Mouse (Mus musculus): ENCODE data around the gene Cyp1b1. TPM values are rescaled to one million over a fixed set of nuclear protein-coding genes. Genes with fewer than 3 reads are reported as not detected.
A peak's percentile ranks its signal among the peaks of the same experiment; 100 is the strongest.

Cyp1b1 gene
- polyA plus RNA-seq, 1 experiment = 5.4 TPM

DNA sequence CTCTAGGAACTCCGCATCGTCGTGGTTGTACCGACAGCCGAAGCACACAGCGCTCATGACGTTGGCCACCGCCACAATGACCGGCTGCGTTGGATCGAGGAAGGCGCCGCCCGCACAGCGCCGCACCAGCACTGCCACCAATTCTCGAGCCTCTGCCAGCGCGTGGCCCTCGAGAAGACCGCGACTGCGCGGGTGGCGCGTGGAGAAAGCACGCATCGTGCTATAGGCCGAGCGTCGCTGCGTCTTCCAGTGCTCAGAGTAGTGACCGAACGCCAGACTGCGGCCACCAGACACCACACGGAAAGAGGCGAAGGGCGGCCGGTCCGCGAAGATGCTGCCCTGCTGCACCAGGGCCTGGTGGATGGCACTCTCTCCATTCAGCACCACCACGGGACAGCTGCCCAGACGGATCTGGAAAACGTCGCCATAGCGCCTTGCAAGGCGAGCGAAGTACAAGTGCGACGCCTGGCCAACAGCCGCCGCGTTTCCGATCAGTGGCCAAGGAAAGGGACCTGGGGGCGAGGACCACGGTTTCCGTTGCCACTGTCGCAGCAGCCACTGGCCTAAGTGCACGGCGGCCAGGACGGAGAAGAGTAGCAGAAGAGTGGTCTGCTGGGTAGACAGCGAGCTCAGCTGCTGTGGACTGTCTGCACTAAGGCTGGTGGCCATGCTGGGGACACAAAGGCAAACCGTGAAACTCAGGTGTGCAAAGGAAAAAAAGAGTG is 1.1 kb downstream of the Cyp1b1 start:
- Histone ChIP-seq H3K27ac (ENCODE audit: insufficient read depth, low read depth, low read length) (peak overlapping the region; percentile 17), H3K4me3 (ENCODE audit: low read depth, low read length) (peak overlapping the region; percentile 58), H3K27me3 (ENCODE audit: control insufficient read depth, insufficient read depth, low read length) (peaks cover 35% of the 10 kb centered on the region; the same call in 1 of the 2 replicates), H3K4me1 (ENCODE audit: control insufficient read depth, insufficient read depth, insufficient read length, low read length) (peaks cover 18% of the 10 kb centered on the region), H3K36me3 (ENCODE audit: control insufficient read depth, insufficient read depth, low read length) (no peaks in the 10 kb centered on the region)
- 2% methylated on average over 63 of the region's 63 CpGs for WGBS
- no peak for TF ChIP-seq CTCF (IDR thresholded peaks at IDR 0.05; ENCODE audit: extremely low read depth, insufficient read length, insufficient replicate concordance, low read depth, low read length)

DNA sequence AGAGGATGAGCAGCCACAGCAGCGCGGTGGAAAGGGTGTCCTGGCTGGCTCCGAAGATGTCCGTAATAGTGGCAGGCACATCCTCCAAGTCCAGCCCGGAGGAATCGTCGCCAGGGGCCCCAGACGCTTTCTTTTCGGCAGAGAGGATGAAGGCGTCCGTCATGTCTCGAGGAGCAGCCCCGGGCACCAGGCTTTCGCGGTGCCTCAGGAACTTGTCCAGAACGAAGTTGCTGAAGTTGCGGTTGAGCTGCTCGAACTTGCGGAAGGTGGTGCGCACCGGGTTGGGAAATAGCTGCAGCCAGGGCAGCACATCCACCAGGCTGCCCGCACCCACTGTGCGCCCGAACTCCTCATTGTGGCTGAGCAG is 1.6 kb downstream of the Cyp1b1 start:
- TF ChIP-seq POLR2A (IDR thresholded peaks at IDR 0.05; ENCODE audit: low read depth, low read length) (no peak), CTCF (IDR thresholded peaks at IDR 0.05; ENCODE audit: extremely low read depth, insufficient read length, insufficient replicate concordance, low read depth, low read length) (no peak)
- H3K4me3 ChIP-seq (ENCODE audit: low read depth, low read length) = peak overlapping the region; percentile 58
- peaks cover 35% of the 10 kb centered on the region; the same call in 1 of the 2 replicates for H3K27me3 ChIP-seq (ENCODE audit: control insufficient read depth, insufficient read depth, low read length)
- H3K36me3 ChIP-seq (ENCODE audit: control insufficient read depth, insufficient read depth, low read length) = no peaks in the 10 kb centered on the region
- 2% methylated on average over 24 of the region's 24 CpGs for WGBS
- peaks cover 18% of the 10 kb centered on the region for H3K4me1 ChIP-seq (ENCODE audit: control insufficient read depth, insufficient read depth, insufficient read length, low read length)
- H3K27ac ChIP-seq (ENCODE audit: insufficient read depth, low read depth, low read length) = no peak overlapping the region; the same call in 1 of the 2 replicates

DNA sequence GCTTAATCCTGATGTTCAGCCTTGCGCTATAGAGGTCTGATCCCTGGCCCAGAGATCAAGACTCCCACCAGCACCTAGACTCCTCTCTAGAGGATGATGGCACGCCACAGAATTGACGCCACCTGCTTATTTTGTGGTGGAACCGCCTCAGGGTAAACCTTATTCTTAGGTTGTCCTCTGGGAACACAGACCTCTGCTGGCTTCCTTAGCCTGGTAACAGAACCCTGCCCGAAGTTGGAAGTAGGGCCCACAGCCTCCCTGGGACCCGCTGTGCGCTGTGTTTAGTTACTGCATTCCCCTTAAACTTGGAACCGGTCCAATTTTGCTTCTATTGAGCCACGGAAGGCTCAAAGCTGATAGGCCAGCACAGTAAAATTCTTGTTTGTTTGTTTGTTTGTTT is 2.3 kb downstream of the Cyp1b1 start:
- peaks cover 35% of the 10 kb centered on the region; the same call in 1 of the 2 replicates for H3K27me3 ChIP-seq (ENCODE audit: control insufficient read depth, insufficient read depth, low read length)
- no peak overlapping the region for H3K27ac ChIP-seq (ENCODE audit: insufficient read depth, low read depth, low read length)
- TF ChIP-seq CTCF (IDR thresholded peaks at IDR 0.05; ENCODE audit: extremely low read depth, insufficient read length, insufficient replicate concordance, low read depth, low read length) (no peak), POLR2A (IDR thresholded peaks at IDR 0.05; ENCODE audit: low read depth, low read length) (no peak)
- peak overlapping the region; percentile 18 for H3K4me3 ChIP-seq (ENCODE audit: low read depth, low read length)
- H3K36me3 ChIP-seq (ENCODE audit: control insufficient read depth, insufficient read depth, low read length) = no peaks in the 10 kb centered on the region
- H3K4me1 ChIP-seq (ENCODE audit: control insufficient read depth, insufficient read depth, insufficient read length, low read length) = peaks cover 18% of the 10 kb centered on the region
- 22% methylated on average over 9 of the region's 9 CpGs for whole genome bisulfite sequencing

DNA sequence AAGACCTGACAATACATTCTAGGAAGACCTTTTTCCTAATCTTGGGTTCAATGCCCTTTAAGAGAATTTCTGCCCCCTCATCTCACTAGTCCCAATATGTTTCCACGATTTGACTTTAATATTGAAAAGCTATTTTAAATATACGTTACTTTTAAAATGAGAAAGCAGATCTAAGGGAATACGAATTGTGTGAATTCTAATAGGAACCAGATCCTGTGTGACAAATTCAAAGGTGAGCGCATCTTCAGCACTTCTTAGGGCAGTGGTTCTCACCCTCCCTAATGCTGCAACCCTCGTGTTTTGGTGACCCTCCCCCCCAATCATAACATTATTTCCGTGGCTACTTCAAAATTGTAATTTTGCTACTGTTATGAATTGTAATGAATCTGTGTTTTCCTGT is 2.9 kb downstream of the Cyp1b1 start:
- Histone ChIP-seq H3K4me1 (ENCODE audit: control insufficient read depth, insufficient read depth, insufficient read length, low read length) (peaks cover 18% of the 10 kb centered on the region), H3K4me3 (ENCODE audit: low read depth, low read length) (no peak overlapping the region), H3K36me3 (ENCODE audit: control insufficient read depth, insufficient read depth, low read length) (no peaks in the 10 kb centered on the region), H3K27me3 (ENCODE audit: control insufficient read depth, insufficient read depth, low read length) (peaks cover 35% of the 10 kb centered on the region; the same call in 1 of the 2 replicates), H3K27ac (ENCODE audit: insufficient read depth, low read depth, low read length) (no peak overlapping the region)
- TF ChIP-seq CTCF (IDR thresholded peaks at IDR 0.05; ENCODE audit: extremely low read depth, insufficient read length, insufficient replicate concordance, low read depth, low read length) = no peak
- TF ChIP-seq POLR2A (IDR thresholded peaks at IDR 0.05; ENCODE audit: low read depth, low read length) = no peak
- 32% methylated on average over 6 of the region's 6 CpGs for WGBS

DNA sequence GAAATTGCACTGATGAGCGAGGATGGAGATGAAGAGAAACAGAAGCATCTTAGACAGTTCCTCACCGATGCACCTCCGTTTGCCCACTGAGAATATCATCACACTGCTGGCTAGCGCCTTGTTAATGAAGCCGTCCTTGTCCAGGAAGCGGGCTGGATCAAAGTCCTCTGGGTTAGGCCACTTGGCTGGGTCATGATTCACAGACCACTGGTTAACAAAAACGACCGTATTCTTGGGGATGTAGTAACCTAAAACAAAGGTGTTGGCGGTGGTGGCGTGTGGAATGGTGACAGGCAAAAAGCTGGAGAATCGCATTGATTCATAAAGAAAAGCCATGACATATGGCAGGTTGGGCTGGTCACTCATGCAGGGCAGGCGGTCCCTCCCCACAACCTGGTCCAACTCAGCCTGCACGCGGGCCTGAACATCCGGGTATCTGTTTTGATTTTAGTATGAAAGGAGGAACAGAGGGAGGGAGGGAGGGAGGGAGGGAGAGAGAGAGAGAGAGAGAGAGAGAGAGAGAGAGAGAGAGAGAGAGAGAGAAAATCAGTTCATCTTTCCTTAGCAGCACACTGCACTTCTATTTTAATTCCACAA is 4.5 kb downstream of the Cyp1b1 start:
- no peak for TF ChIP-seq POLR2A (IDR thresholded peaks at IDR 0.05; ENCODE audit: low read depth, low read length)
- no peak for TF ChIP-seq CTCF (IDR thresholded peaks at IDR 0.05; ENCODE audit: extremely low read depth, insufficient read length, insufficient replicate concordance, low read depth, low read length)
- peaks cover 32% of the 10 kb centered on the region; the same call in 1 of the 2 replicates for H3K27me3 ChIP-seq (ENCODE audit: control insufficient read depth, insufficient read depth, low read length)
- H3K4me3 ChIP-seq (ENCODE audit: low read depth, low read length) = no peak overlapping the region
- H3K36me3 ChIP-seq (ENCODE audit: control insufficient read depth, insufficient read depth, low read length) = no peaks in the 10 kb centered on the region
- WGBS = 34% methylated on average over 15 of the region's 15 CpGs
- H3K27ac ChIP-seq (ENCODE audit: insufficient read depth, low read depth, low read length) = no peak overlapping the region
- H3K4me1 ChIP-seq (ENCODE audit: control insufficient read depth, insufficient read depth, insufficient read length, low read length) = peaks cover 12% of the 10 kb centered on the region; the same call in 1 of the 2 replicates

DNA sequence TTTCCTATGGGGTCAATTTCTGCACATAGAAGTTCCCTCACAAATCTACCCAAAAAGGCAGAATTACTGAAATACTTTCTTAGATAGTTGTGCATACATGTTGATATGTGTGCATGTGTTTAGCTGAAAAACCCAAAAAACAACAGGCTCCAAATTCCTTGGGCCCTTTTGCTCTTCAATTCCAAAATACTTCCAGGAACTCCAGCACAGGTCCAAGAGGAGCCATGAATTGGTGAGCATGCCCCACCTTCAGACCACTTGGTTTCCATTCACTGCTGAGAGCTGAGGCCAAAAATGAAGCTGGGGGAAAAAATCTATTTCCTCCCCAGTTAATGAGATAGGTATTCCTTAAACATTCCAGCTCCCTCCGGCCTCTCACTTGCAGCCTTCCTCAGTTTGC is 5.1 kb downstream of the Cyp1b1 start:
- H3K27me3 ChIP-seq (ENCODE audit: control insufficient read depth, insufficient read depth, low read length) = peaks cover 26% of the 10 kb centered on the region; the same call in 1 of the 2 replicates
- H3K27ac ChIP-seq (ENCODE audit: insufficient read depth, low read depth, low read length) = no peak overlapping the region
- no peaks in the 10 kb centered on the region for H3K36me3 ChIP-seq (ENCODE audit: control insufficient read depth, insufficient read depth, low read length)
- no peak overlapping the region for H3K4me3 ChIP-seq (ENCODE audit: low read depth, low read length)
- 65% methylated on average over 1 of the region's 1 CpGs for WGBS
- TF ChIP-seq CTCF (IDR thresholded peaks at IDR 0.05; ENCODE audit: extremely low read depth, insufficient read length, insufficient replicate concordance, low read depth, low read length) (no peak), POLR2A (IDR thresholded peaks at IDR 0.05; ENCODE audit: low read depth, low read length) (no peak)
- H3K4me1 ChIP-seq (ENCODE audit: control insufficient read depth, insufficient read depth, insufficient read length, low read length) = peaks cover 11% of the 10 kb centered on the region; the same call in 1 of the 2 replicates

DNA sequence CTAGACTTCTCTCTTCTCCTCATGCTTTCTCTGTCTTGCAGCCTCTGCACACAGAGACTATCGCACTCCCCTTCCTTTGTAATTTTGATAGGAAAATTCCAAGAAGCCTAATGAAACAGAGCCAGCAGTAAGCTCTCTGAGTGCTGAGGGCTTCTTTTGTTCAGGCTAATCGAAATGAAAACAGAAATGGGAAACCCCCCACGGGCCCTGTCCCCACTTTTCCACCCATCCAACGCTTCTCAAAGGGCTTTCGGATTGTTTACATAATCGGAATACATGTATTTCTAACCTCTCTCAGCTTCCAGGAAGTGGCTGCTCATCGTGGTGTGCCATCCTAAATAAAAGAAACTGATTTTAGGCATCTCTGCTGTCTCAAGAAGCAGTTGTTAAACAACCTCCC is 6.7 kb downstream of the Cyp1b1 start:
- TF ChIP-seq CTCF (IDR thresholded peaks at IDR 0.05; ENCODE audit: extremely low read depth, insufficient read length, insufficient replicate concordance, low read depth, low read length) (no peak), POLR2A (IDR thresholded peaks at IDR 0.05; ENCODE audit: low read depth, low read length) (no peak)
- Histone ChIP-seq H3K27me3 (ENCODE audit: control insufficient read depth, insufficient read depth, low read length) (peaks cover 11% of the 10 kb centered on the region; the same call in 1 of the 2 replicates), H3K36me3 (ENCODE audit: control insufficient read depth, insufficient read depth, low read length) (no peaks in the 10 kb centered on the region), H3K4me1 (ENCODE audit: control insufficient read depth, insufficient read depth, insufficient read length, low read length) (peaks cover under 1% of the 10 kb centered on the region; the same call in 1 of the 2 replicates), H3K4me3 (ENCODE audit: low read depth, low read length) (no peak overlapping the region), H3K27ac (ENCODE audit: insufficient read depth, low read depth, low read length) (no peak overlapping the region)
- 42% methylated on average over 7 of the region's 7 CpGs for WGBS

All from small intestine, adult 2 months (tissue).